Mouse (Mus musculus): Measurements from ENCODE around the gene Lmo3.

GRCm38 (mm10) chr6:138398836-138399235 lies 182.9 kb downstream of the Lmo3 start:
- no peak for TF ChIP-seq CTCF (IDR thresholded peaks at IDR 0.05; ENCODE audit: control insufficient read depth, insufficient read depth, insufficient replicate concordance, low read depth, low read length)
- no peak for TF ChIP-seq POLR2A (IDR thresholded peaks at IDR 0.05; ENCODE audit: control insufficient read depth, low read depth, low read length)

All from testis, adult 2 months (tissue).